8 mouse cellular contexts compared by ENCODE assay signal in the genomic region with DNA sequence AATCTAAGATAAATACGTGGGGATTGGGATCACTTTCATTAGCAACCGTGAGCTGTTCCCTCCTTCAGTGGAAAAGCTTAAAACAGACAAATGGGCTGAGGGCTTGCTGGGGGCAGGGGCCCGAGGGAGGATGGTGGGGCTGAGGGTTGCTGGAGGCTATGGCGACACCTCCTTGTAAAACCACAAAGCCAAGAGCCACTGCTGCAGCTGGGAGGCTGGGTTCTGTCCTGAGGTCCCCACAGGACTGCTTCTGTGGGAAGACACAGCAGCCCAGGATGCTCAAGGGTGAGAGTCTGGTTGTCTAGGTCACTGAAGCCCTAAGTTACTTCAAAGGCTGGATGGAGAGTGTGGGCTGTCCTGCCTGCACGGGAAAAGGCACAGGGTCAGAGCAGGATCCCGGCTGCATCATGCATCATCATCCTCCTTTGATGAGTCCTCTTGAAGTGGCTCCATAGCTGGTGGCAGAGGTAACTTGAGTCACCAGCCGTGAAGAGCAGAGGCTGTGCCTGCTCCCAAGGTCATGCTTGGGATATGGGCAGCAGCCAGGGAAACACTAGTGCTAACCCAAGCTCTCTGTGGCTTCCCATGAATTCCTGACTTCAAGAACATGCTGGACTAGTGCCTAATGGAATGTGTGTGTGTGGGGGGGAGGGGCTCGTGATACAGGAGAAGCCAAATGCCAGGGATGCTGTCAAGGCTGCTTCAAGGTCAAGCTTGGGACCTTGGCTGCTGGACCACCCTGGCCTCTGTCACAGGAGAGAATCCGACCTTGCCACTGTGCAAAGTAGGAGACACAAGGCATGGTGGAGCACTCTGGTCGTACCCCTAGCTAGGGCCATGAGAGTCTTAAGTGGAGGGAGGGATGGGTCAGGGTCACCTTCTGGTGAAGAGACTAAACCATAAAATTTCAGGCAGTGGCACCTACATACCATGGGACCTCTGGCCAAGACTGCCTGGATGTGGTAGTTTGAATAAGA. TPM values are rescaled to one million over a fixed set of nuclear protein-coding genes. Genes with fewer than 3 reads are reported as not detected.
DNase-seq lines count a peak whose midpoint lies in the region; ATAC-seq lines count a peak whose summit lies in the region.

No protein-coding gene starts in this region.

- ATAC-seq in megakaryocyte-erythroid progenitor cell, adult 5-6 weeks (replicated peaks; ENCODE audit: low FRiP score, low TSS enrichment, poor library complexity, severe bottlenecking), result peak; percentile 44

- no peaks in the 10 kb centered on the region for H3K36me3 ChIP-seq in hindbrain, embryonic 10.5 days

- no peaks in the 10 kb centered on the region for H3K9me3 ChIP-seq in hindbrain, embryonic 10.5 days

- WGBS in hindbrain, embryonic 10.5 days, result 35% methylated on average over 10 of the region's 10 CpGs

- peak overlapping the region; percentile 59; the same call in 1 of the 2 replicates for H3K27ac ChIP-seq in hindbrain, embryonic 10.5 days

- peak; percentile 24 for DNase-seq in NIH3T3 (ENCODE audit: low read depth)
- DNase-seq in embryo, embryonic 10 days (ENCODE audit: low spot score), result peak; percentile 28
- no peak for DNase-seq in hindbrain, embryonic 10.5 days (ENCODE audit: low spot score)
- DNase-seq in spleen, postnatal 10 days (ENCODE audit: low spot score in 2 of 2), result no peak
- DNase-seq in adipocyte (ENCODE audit: low spot score), result no peak
- no peak for DNase-seq in left cerebral cortex, postnatal 25 days (ENCODE audit: low spot score in 2 of 2)
- no peak for DNase-seq in gastrocnemius, postnatal 10 days

- peaks cover 18% of the 10 kb centered on the region for H3K27me3 ChIP-seq in hindbrain, embryonic 10.5 days (ENCODE audit: insufficient read depth, poor library complexity, severe bottlenecking)

- H3K4me1 ChIP-seq in hindbrain, embryonic 10.5 days (replicated peaks), result peaks cover 22% of the 10 kb centered on the region

- peak overlapping the region; percentile 9; the same call in 1 of the 2 replicates for H3K4me3 ChIP-seq in hindbrain, embryonic 10.5 days

- intact Hi-C loops in left cerebral cortex, postnatal 25 days (cut with DNase I), result no loop called here

RNA-seq across cellular contexts. Expression of a gene that starts 22.7 kb away (rescaled TPM):
- 0.08 and 0.20 TPM in 2 replicates for polyA plus RNA-seq in hindbrain, embryonic 10.5 days (2016; fragmentation: Nextera tagmentation; extraction: Ambion mirVana)
- total RNA-seq in megakaryocyte-erythroid progenitor cell, adult 5-6 weeks (2014; fragmentation: Nextera tagmentation), result not detected in 2 replicates
- total RNA-seq in megakaryocyte-erythroid progenitor cell, adult 5-6 weeks (2017), result not detected in 2 replicates
- total RNA-seq in left cerebral cortex, postnatal 25 days (2021), result under 1 TPM; 0.32 to 0.60 TPM
- under 1 TPM; 0.40 to 0.52 TPM for total RNA-seq in gastrocnemius, postnatal 10 days (2021)

Comparison
In these comparisons a context has a peak if more than half of its experiments do, and no peak if none do; other contexts are left out.
1. DNase-seq: peak in NIH3T3 (single experiment) and embryo, embryonic 10 days (single experiment); none in hindbrain, embryonic 10.5 days (single experiment), spleen, postnatal 10 days (0 of 2), adipocyte (single experiment), left cerebral cortex, postnatal 25 days (0 of 2) and gastrocnemius, postnatal 10 days (single experiment).